Mouse (Mus musculus): ENCODE results near the gene Cntnap5b.
"Not testable (repeated sequence)": the region's sequence is repeated elsewhere in the genome, so short reads cannot be mapped to it uniquely, and the experiment has no call there.

Gene Cntnap5b

DNA sequence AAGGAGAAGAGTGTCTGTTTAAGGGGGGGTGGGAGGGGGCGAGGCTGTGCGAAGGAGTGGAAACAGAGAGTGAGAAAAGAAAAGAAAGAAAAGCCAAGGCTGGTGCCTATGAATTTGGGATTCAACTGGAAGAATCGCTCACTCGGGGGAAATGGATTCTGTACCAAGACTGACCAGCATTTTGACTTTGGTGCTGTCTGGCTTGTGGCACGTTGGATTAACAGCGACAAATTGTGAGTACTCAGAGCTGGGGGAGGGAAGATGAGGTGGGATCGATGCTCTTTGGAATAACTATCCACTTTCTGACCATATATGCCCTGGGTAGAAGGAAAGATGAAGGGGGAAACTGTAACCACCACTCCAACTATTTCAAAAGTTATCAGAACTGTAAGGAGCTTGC is at the start of gene Cntnap5b:
Gene Cntnap5b, plus strand, starts transcription at position 152 of the 400 bp plus-strand sequence.
- DNase-seq (ENCODE audit: low spot score in 2 of 2): no peak

DNA sequence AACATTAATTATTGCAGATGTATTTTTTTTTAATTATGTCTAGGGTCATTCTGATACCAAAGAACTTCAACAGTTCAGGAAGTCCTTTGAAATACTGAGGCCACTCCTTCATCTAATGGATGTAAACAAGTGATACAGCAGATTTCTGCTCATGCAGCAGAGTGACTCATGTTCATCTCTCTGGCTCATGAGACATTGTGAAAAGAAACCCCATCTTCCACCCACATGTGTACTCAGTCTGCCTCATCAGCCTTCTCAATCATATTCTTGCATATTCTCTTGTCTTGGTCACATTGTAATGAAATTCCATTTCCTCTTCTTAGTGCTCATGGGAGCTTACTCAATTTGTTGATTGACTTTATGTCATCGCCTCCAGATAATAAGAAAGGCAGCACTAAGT is 12.6 kb upstream of the Cntnap5b start:
- DNase-seq (ENCODE audit: low spot score in 2 of 2): no peak

DNA sequence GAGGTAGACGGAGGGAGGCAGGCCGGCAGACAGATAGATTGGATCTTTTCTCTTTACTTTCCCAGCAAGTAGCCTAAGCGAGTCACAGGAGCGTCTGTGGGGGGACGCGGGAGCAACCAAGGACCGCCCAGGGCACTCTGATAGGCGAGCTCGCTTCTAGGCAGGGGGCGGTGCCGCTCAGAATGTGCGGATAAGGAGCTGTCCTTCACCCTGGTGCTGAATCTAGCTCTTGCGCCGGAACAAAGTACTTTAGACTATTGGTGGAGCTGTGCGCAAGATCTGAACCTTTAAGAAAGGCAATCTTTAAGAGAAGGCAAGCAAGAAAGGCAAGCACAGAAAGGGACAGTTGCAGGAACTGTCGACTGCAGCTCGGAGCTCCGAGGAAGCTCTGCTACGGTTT is 382 bp upstream of the Cntnap5b start:
- DNase-seq (ENCODE audit: low spot score in 2 of 2): no peak

DNA sequence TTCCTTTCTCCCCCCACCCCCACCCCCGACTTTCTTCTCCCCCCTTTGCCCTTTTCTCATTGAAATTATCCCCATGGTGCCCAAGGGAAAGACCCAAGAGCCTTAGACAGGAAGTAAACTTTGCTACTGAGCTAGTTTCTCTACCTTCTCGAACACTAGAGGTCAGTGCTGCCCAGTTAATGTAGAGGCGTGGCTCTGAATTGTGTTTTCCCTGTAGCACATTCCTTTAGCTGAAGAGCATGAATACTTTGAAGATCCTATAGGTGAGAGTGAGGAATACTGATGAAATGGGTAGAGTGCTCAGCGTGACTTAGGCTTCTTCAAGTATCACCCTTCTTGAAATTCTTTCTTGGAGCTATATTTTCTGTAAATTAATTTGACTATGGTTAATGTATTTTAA is 1.6 kb downstream of the Cntnap5b start:
- no peak for DNase-seq (ENCODE audit: low spot score in 2 of 2)

DNA sequence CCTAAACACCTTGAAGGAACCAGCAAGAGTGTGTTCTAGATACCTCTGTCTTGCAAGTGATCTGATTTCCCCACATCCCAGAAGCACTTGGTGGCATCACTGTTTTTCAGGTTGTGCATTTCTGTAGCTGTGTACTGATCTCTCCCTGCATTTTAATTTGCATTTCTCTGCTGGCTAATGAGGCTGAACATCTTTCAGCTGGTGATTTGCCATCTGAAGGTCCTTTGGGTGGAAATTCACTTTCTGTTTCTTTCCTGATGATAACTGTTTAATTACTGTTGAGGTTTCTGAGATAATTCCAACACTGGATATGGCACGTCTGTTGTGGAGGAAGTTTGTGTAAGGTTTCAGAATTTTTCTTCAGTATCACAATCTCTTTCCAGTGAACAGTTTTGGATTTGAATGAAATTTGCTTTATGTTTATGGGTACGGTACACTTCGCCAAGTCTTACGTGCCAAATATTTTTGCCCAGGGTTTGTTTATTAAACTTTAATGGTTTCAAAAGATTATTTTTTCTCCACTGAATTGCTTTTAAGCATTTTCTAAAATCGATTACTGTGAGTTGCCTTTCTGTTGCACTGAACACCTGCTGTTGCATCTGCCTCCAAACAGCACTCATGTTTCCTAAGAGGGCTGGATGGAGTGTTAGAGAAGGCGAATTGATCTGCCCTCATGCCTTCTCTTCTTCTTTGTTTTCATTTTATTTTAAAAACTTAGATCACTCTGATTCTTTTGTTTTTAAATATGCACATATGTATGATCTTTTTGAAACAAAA is 41.0 kb downstream of the Cntnap5b start:
- no peak for DNase-seq (ENCODE audit: low spot score in 2 of 2)

DNA sequence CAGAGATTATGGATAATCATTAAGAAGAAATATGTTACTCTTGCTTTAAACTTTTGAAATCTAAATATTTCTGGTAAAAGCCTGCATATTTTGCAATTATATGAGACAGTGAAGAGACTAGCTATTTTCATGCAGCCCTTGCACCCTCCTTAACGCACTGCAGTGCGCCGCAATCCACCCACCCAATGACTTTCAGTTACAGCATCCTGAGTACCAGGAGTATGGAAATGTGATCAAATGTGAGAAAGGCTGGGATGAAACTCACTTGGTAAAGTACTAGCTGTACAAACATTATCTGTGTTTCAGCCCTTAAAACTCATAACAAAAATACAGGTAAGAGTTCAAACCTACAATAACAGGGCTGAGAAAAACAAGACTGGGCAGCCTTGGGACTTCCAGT is 99.8 kb downstream of the Cntnap5b start:
- no peak for DNase-seq (ENCODE audit: low spot score in 2 of 2)

DNA sequence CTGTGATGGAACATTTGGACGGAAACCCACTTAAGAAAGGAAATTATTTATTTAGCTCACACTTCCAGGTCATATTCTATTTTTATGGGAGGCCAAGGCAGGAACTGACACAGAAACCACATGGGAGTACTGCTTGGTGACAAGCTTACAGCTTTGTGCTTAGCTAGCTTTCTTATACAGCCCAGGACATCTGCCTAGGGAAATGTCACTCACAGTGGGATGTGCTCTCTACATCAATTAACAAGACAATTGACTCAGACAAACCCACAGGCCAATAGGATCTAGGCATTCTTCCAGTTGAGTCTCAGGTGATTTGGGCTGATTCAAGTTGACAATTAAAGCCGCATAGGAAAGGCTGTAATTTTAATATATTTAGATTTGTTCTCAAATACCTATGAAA is 135.2 kb downstream of the Cntnap5b start:
- DNase-seq (ENCODE audit: low spot score in 2 of 2): no peak

DNA sequence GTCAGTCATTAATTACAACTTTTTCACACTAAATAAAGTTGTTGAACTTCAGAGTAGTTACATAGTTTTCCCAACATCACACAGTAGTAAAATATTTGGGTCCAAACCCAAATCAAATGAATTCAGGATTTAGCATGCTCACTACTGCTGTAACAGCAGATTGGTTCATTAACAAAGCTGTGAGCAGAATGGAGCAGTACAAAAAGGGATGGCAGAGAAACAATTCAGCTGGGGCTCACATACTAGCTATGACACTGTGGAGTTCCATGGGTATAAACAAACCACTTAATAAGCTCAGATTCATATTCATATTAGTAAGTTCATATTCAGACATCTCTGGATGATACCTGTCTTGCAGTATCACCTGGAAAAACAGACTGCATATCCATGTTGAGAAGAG is 170.9 kb downstream of the Cntnap5b start:
- no peak for DNase-seq (ENCODE audit: low spot score in 2 of 2)

DNA sequence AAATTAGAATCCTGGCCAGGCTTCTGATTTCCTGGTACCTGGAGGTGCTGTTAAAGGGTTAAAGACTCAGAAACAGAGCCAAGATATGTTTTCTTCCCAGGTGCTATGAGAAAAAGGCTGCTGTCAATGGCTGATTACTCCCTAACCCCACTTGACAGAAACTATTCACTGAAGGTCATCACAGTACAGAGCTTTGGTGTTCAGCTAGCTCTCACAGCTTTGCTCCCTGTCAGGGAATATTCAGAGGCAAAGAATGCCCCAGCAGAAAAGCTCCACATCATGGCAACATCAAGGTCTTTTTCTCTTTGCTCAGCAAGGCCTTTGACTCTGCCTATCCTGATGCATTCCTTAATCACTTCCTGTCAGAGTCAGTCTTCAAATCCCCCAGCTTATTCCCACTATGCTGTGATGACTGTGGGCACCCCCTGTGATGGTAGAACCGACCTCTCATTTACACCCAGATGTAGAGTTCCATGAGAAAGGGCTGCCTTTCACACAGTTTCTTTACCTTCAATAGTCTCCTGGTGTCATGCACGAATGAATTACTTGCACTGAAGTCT is 186.9 kb downstream of the Cntnap5b start:
- no peak for DNase-seq (ENCODE audit: low spot score in 2 of 2)

DNA sequence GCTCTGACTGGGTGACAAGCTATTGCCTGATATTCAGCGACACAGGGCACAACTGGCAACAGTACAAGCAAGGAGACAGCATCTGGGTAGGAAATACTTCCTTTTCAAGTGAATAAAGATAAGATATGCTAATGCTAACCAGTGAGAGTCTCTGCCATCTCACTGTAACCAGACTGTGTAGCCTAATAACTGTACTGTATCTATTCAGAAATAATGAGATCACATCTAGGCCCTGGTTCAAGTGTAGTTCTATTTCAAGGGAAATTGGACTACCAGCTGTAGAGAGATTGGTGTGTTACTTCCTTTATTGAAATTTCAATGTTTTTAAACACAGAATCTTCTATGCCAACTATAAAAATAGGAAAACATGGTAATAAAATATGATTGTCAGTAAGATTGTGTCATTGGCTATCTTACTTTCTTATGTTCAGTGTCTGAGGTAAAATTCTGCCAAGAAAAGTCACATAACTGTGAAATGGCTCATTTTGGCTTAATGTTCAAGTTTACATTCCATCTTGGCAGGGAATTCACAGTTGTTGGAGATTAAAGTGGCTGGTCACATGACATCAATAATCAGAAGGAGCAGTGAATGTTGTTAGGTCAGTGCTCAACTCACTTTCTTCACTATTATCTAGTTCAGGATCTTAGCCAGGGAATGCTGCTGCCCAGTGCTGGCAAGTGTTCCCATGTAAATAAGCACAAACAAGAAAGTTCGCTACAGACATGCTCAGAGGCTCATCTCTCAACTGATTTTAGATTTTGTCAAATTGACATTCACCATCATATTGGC is 194.9 kb downstream of the Cntnap5b start:
- no peak for DNase-seq (ENCODE audit: low spot score in 2 of 2)

DNA sequence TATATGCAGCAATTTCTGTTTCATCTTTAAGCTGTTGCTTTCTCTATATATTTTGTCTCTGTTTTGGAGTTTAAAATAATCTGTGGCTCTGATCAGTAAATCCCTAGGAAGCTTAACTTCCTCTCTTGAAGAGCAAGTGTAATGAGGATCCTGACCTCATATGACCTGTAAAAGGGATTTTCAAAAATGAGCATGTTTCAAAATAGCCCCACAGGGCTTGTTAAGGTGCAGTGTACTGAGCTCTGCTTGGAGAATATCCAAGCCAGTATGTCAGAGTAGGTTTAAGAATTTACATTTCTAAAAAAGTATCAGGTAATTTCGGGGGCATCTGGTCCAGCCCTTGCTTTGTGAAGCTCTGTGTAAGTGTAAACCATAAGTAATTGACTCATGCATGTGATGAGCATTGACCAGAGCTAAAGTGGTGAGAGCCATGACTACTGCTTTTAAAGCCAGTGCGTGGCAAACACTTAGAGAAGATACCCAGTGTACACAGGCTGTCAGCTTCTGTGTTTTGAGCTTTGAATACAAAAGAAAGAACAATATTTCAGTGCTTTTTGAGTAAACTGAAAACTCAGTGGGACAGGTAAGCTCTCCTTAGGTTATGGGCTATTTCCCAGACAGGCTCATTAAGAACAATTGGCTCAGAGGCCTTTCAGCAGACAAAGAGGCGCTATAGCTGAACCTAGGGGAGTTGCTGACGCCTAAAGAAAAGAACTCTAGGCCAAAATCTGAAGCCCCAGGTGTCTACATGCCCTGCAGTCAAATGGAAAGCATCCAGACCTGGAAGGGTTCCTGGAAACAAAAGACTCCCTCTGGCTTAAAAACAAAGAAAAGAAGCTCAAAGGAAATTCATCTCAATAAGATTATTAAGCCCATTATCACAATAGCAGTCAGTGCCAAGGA is 197.9 kb downstream of the Cntnap5b start:
- DNase-seq (ENCODE audit: low spot score in 2 of 2): no peak

DNA sequence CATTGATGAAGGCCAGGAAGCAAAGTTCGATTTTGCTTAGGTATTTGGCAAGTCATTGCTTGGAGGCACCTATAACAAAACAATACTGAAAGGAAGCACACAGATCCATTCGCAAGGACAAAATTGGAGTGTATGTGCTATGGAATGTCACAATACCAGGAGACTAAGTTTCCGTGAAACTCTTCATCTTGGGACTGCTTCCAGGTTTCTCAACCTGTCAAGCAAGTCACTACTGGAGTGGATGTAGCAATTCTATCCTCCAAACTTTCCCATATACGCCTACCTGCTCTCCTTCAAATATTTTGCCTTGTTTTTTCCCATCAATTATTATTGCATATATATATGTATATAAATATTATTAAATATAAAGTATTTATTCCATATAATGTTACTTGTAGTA is 228.7 kb downstream of the Cntnap5b start:
- DNase-seq (ENCODE audit: low spot score in 2 of 2): not testable (repeated sequence)

DNA sequence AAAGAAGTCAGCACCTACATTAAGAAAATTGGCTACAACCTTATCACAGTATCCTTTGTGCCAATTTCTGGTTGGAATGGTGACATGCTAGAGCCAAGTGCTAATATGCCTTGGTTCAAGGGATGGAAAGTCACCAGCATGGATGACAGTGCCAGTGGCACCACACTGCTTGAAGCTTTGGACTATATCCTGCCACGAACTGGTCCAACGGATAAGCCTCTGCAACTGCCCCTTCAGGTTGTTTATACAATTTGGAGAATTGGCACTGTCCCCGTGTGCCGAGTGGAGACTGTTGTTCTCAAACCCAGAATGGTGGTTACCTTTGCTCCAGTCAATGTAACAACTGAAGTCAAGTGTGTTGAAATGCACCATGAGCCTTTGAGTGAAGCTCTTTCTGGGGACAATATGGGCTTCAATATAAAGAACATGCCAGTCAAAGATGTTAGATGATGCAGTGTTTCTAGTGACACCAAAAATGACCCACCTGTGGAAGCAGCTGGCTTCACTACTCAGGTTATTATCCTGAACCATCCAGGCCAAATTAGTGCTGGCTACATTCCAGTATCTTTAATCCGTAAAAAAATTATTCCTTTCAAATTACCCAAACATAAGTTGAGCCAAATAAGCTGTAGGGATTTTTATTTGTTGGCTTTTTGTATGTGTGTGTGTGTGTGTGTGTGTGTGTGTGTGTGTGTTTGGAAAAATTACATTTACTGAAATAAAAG is 233.6 kb downstream of the Cntnap5b start:
- no peak for DNase-seq (ENCODE audit: low spot score in 2 of 2)

DNA sequence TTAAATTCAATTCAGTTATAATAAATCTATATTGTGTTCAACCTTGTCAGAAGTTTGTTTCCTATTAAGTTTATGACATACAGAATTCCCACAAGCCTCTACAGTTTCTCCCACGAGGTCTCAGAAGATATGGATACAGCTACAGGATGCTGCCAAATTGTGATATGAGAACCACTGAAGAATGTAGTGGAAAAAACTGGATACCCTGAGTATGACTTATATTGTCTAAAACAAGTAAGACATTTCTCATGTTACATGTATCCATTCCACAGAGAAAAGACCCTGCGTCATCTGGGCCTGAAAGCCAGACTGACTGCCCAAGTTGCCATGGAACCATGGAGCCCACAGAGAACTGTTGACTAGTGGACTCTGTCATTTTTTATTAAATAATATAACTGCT is 269.2 kb downstream of the Cntnap5b start:
- DNase-seq (ENCODE audit: low spot score in 2 of 2): no peak

DNA sequence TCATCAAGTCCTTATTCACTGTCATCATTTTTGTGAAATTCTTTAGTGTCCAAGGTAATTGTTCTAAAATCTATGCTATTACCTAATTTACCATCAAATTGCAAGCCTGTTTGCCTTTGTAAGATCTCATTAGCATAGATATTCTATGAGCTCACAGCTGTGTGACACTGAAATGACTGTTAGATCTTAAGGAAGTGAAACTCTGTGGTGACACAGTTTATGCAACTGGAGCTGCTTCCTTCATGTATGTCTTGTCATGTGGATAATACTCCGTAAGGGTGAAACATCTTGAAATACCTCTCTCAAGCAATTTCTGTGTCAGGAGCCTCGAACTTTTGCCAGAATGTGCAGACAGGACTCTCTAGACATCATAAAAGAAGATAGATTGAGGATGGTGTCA is 307.2 kb downstream of the Cntnap5b start:
- DNase-seq (ENCODE audit: low spot score in 2 of 2): no peak

DNA sequence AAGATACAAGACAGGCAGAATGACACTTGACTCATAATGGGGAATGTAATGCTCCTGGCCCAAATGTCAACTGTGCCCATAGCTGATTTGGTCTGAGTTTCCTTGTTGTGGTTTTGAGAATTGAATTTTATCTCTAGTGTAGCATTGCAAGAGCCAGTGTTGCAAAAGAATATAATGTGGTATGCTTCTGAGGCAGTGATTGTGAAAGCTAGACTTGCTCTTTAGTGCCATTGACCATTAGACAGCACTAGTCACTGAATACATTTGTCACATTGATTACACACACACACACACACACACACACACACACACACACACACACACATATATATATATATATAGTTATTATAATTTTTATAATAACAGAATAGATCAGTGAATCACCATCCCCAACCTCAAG is 328.0 kb downstream of the Cntnap5b start:
- no peak for DNase-seq (ENCODE audit: low spot score in 2 of 2)

DNA sequence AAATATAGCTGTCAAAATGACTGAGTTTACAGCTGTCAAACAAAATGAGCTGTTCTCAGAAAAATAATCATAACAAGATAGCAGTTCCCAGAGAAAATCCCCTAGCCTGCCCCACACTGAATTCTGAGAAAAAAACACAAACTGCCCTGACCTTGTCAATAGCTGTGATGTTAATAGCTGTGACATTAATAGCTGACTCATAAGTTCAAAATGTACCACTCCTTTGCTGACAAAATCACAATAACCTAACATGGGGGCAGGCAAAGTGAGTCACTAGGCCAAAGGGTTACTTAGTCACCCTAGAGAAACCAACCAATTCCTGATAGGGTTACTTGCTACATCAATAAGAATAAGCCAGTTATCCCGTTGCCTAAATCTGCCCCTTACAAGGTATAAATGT is 328.5 kb downstream of the Cntnap5b start:
- DNase-seq (ENCODE audit: low spot score in 2 of 2): no peak

DNA sequence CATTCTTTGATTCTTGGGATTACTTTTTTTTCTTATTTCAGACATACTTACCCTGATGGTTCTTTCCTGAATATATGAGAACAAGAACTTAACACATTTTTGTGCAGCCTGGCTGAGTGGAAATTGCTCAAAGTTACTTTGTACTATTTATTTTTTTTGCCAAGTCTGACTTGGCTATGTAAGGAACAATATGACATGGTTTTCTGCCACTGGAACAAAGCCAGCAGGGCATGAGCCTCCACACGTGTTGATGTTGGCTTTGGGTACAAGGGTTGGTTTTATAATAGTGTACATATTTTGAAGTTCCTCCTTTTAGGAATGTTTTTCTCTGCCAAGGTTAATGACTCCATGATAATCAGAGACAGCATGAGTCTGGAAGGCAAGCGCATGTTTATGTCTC is 331.8 kb downstream of the Cntnap5b start:
- DNase-seq (ENCODE audit: low spot score in 2 of 2): no peak

DNA sequence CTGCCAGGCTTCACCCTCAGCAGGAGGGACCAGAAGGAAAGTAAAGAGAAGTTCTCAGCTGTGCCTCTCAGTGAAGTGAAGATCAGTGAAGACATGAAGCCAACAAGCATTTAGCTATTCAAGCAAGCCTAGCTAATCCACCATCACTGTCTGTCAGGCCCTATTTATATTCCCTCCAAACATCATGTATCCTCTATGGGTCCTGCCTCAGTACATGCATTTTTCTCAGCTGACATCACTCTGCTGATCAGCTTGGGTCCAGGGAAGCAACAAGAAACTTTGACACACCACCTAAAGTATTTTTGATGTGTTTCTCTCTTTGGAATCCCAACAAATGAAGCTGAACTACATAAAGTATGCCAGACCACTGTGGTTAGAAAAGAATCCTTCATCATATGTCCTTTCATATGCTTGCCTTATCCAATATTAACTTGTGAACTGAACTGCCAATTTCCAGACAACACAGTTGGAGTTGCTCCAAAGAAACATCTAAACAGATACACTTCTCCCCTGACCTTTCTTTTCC is 349.9 kb downstream of the Cntnap5b start:
- DNase-seq (ENCODE audit: low spot score in 2 of 2): no peak

DNA sequence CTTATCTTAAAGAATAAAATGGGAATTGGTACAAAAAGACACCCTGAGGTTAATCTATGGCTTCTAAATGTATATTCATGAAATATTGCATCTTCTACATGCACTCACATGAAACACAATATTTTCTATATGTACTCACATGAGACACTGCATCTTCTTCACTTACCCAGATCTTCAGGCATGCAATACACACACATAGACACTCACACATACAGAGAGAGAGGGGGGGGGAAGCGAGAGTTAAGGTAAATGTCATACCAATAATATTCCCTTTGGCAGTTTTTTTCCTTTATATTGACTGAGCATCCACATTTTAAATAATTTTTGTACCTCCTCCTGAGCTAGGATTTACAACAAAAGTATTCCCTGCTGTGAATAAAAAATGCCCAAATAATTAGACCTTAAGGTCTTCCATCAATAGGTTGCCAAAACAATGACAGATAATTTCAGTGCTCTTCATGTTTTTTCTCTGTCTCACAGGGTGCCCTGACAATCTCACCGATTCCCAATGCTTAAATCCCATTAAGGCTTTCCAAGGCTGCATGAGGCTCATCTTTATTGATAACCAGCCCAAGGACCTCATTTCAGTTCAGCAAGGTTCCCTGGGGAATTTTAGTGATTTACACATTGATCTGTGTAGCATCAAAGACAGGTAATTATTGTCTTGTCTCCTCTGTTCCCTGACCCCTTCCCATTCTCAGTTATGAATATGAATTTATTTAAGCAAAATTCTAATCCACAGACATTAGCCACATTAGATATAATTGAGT is 391.2 kb downstream of the Cntnap5b start:
- no peak for DNase-seq (ENCODE audit: low spot score in 2 of 2)
